Mouse (Mus musculus): ENCODE results near the gene Trpv1. TPM values are rescaled to one million over a fixed set of nuclear protein-coding genes. Genes with fewer than 3 reads are reported as not detected.
A peak's percentile ranks its signal among the peaks of the same experiment; 100 is the strongest.

Trpv1 gene
- polyA plus RNA-seq, 1 experiment from 2014 or later, result 0.06 TPM

- Histone ChIP-seq H3K4me1 (replicated peaks) (peaks cover 16% of the 10 kb centered on the region), H3K9ac (no peak overlapping the region), H3K27ac (0 out of 2 replicates have a peak overlapping the region, but pooled peaks have one; percentile 48), H3K27me3 (no peaks in the 10 kb centered on the region), H3K9me3 (replicated peaks) (no peaks in the 10 kb centered on the region), H3K4me3 (no peak overlapping the region), H3K36me3 (no peaks in the 10 kb centered on the region), H3K4me2 (no peak overlapping the region)
- peak; percentile 44 for ATAC-seq (replicated peaks; ENCODE audit: insufficient number of reproducible peaks, insufficient read depth, low FRiP score, low read depth)
- WGBS, result 28% methylated on average over 9 of the region's 9 CpGs
Observed at GRCm38 (mm10) chr11:73283369-73283768, 49.3 kb downstream of the Trpv1 start.

- H3K27me3 ChIP-seq, result no peaks in the 10 kb centered on the region
- 0 out of 2 replicates have a peak, but pooled peaks have one; percentile 13 for ATAC-seq (replicated peaks; ENCODE audit: insufficient number of reproducible peaks, insufficient read depth, low FRiP score, low read depth)
- peaks cover 16% of the 10 kb centered on the region for H3K4me1 ChIP-seq (replicated peaks)
- peak overlapping the region; percentile 48; the same call in 1 of the 2 replicates for H3K27ac ChIP-seq
- H3K4me3 ChIP-seq, result no peak overlapping the region
- no peaks in the 10 kb centered on the region for H3K36me3 ChIP-seq
- no peak overlapping the region for H3K4me2 ChIP-seq
- H3K9me3 ChIP-seq (replicated peaks), result no peaks in the 10 kb centered on the region
- WGBS, result 46% methylated on average over 1 of the region's 1 CpGs
- no peak overlapping the region for H3K9ac ChIP-seq
Observed at GRCm38 (mm10) chr11:73283926-73284325, 49.8 kb downstream of the Trpv1 start.

GRCm38 (mm10) chr11:73284351-73284750 lies 50.3 kb downstream of the Trpv1 start:
- Histone ChIP-seq H3K9ac (no peak overlapping the region), H3K36me3 (no peaks in the 10 kb centered on the region), H3K4me3 (no peak overlapping the region), H3K4me1 (replicated peaks) (peaks cover 16% of the 10 kb centered on the region), H3K27ac (0 out of 2 replicates have a peak overlapping the region, but pooled peaks have one; percentile 48), H3K9me3 (replicated peaks) (no peaks in the 10 kb centered on the region), H3K4me2 (no peak overlapping the region), H3K27me3 (no peaks in the 10 kb centered on the region)
- ATAC-seq (replicated peaks; ENCODE audit: insufficient number of reproducible peaks, insufficient read depth, low FRiP score, low read depth), result no peak

- Histone ChIP-seq H3K4me2 (no peak overlapping the region), H3K4me1 (replicated peaks) (no peaks in the 10 kb centered on the region), H3K9me3 (replicated peaks) (no peaks in the 10 kb centered on the region), H3K36me3 (no peaks in the 10 kb centered on the region), H3K27ac (no peak overlapping the region), H3K27me3 (no peaks in the 10 kb centered on the region), H3K9ac (no peak overlapping the region), H3K4me3 (no peak overlapping the region)
- no peak for ATAC-seq (replicated peaks; ENCODE audit: insufficient number of reproducible peaks, insufficient read depth, low FRiP score, low read depth)
- 55% methylated on average over 1 of the region's 1 CpGs for WGBS
Observed at GRCm38 (mm10) chr11:73289621-73290020, 55.5 kb downstream of the Trpv1 start.

GRCm38 (mm10) chr11:73303123-73303522 lies 69.0 kb downstream of the Trpv1 start:
- no peaks in the 10 kb centered on the region for H3K9me3 ChIP-seq (replicated peaks)
- no peak overlapping the region for H3K27ac ChIP-seq
- no peaks in the 10 kb centered on the region for H3K27me3 ChIP-seq
- H3K9ac ChIP-seq, result no peak overlapping the region
- 47% methylated on average over 2 of the region's 2 CpGs for WGBS
- H3K4me3 ChIP-seq, result no peak overlapping the region
- no peak for ATAC-seq (replicated peaks; ENCODE audit: insufficient number of reproducible peaks, insufficient read depth, low FRiP score, low read depth)
- H3K4me1 ChIP-seq (replicated peaks), result no peaks in the 10 kb centered on the region
- no peak overlapping the region for H3K4me2 ChIP-seq
- H3K36me3 ChIP-seq, result no peaks in the 10 kb centered on the region

Other genes with a start within 250 kb of the Trpv1 start
- gene P2rx1, start 235.2 kb upstream of the Trpv1 start, polyA plus RNA-seq (2015; fragmentation: Nextera tagmentation; extraction: Ambion mirVana), result 1.7 and 2.9 TPM in 2 replicates
- gene Camkk1, start 215.3 kb upstream of the Trpv1 start, polyA plus RNA-seq (2015; fragmentation: Nextera tagmentation; extraction: Ambion mirVana), result 2.7 and 4.0 TPM in 2 replicates
- gene Ncbp3, start 186.5 kb upstream of the Trpv1 start, polyA plus RNA-seq (2015; fragmentation: Nextera tagmentation; extraction: Ambion mirVana), result 9.5 and 10.1 TPM in 2 replicates
- gene Itgae, start 143.7 kb upstream of the Trpv1 start, polyA plus RNA-seq (2015; fragmentation: Nextera tagmentation; extraction: Ambion mirVana), result 0.30 and 1.8 TPM in 2 replicates
- 10.0 and 11.4 TPM in 2 replicates for gene Haspin, start 96.0 kb upstream of the Trpv1 start, polyA plus RNA-seq (2015; fragmentation: Nextera tagmentation; extraction: Ambion mirVana)
- gene P2rx5, start 73.9 kb upstream of the Trpv1 start, polyA plus RNA-seq (2015; fragmentation: Nextera tagmentation; extraction: Ambion mirVana), result 2.0 TPM in 2 replicates
- 90.7 and 98.9 TPM in 2 replicates for gene Emc6, start 57.3 kb upstream of the Trpv1 start, polyA plus RNA-seq (2015; fragmentation: Nextera tagmentation; extraction: Ambion mirVana)
- 222 and 231 TPM in 2 replicates for gene Tax1bp3, start 57.2 kb upstream of the Trpv1 start, polyA plus RNA-seq (2015; fragmentation: Nextera tagmentation; extraction: Ambion mirVana)
- gene Ctns, start 35.2 kb upstream of the Trpv1 start, polyA plus RNA-seq (2015; fragmentation: Nextera tagmentation; extraction: Ambion mirVana), result 12.5 and 13.2 TPM in 2 replicates
- gene Shpk, start 34.8 kb upstream of the Trpv1 start, polyA plus RNA-seq (2015; fragmentation: Nextera tagmentation; extraction: Ambion mirVana), result 0.76 and 1.1 TPM in 2 replicates
- 0.11 TPM in 2 replicates for gene Trpv3, start 33.1 kb downstream of the Trpv1 start, polyA plus RNA-seq (2015; fragmentation: Nextera tagmentation; extraction: Ambion mirVana)
- gene Aspa, start 95.3 kb downstream of the Trpv1 start, polyA plus RNA-seq (2015; fragmentation: Nextera tagmentation; extraction: Ambion mirVana), result 0.29 and 0.72 TPM in 2 replicates
- gene Gm49340, start 95.4 kb downstream of the Trpv1 start, polyA plus RNA-seq (2015; fragmentation: Nextera tagmentation; extraction: Ambion mirVana), result not detected in 2 replicates
- not detected in 2 replicates for gene Spata22, start 95.4 kb downstream of the Trpv1 start, polyA plus RNA-seq (2015; fragmentation: Nextera tagmentation; extraction: Ambion mirVana)
- gene Olfr20, start 116.5 kb downstream of the Trpv1 start, polyA plus RNA-seq (2015; fragmentation: Nextera tagmentation; extraction: Ambion mirVana), result not detected in 2 replicates
- gene Olfr376, start 137.0 kb downstream of the Trpv1 start, polyA plus RNA-seq (2015; fragmentation: Nextera tagmentation; extraction: Ambion mirVana), result not detected in 2 replicates
- gene Olfr1, start 165.3 kb downstream of the Trpv1 start, polyA plus RNA-seq (2015; fragmentation: Nextera tagmentation; extraction: Ambion mirVana), result not detected in 2 replicates
- gene Olfr378, start 194.2 kb downstream of the Trpv1 start, polyA plus RNA-seq (2015; fragmentation: Nextera tagmentation; extraction: Ambion mirVana), result not detected in 2 replicates
- gene Olfr380, start 223.2 kb downstream of the Trpv1 start, polyA plus RNA-seq (2015; fragmentation: Nextera tagmentation; extraction: Ambion mirVana), result not detected in 2 replicates